In the genomic region with DNA sequence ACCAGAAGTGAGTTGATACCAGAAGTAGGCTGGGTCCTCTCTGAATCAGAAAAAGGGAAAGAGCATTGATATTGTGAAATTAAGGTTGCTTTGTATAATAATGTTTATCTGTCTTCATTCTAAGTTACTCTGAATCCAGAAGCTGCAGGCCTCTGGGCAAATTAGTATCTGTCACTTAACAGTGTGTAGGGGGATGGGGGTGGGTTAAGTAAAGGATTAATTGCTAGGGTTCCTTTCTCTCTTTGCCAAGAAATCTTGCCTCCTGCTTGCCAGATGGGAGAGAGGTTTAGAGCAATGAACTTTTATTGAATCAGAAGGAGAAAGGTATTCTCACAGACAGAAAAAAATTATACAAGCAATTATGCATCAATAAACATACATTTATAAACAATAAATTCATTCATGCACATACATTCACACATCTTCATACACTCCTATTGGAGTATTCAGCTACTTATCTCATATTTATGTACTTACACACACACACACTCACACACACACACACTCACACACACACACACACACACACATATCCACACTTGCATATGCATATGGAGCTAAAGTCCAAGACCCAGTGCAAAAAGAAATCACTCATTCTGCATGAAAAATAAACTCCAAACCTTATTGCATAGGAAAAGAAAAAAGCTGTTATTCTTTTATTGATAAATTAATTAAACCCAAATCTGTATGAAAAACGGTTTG, we compare ENCODE assay signal across 24 mouse cellular contexts.
DNase-seq lines count a peak whose midpoint lies in the region; ATAC-seq lines count a peak whose summit lies in the region.
"Had no signal": no experiment of that assay in that cellular context is flagged by ENCODE, and none has a peak within 500 bp of the region (broad histone marks: within the 10 kb centered on the region; RNA-seq: fewer than 3 reads in every experiment).

No protein-coding gene starts in this region.

- ATAC-seq in forebrain, embryonic 11.5 days (replicated peaks; ENCODE audit: low FRiP score): peak; percentile 52
- ATAC-seq in forebrain, embryonic 13.5 days: peak; percentile 92
- ATAC-seq in midbrain, embryonic 15.5 days (replicated peaks): 0 out of 2 replicates have a peak, but pooled peaks have one; percentile 48
- ATAC-seq: activated CD4-positive, CD25-positive, alpha-beta regulatory T cell, adult 4 months; intestine, embryonic 15.5 days; liver, postnatal 0 days had no signal

- no peaks in the 10 kb centered on the region for H3K36me3 ChIP-seq in forebrain, embryonic 11.5 days (ENCODE audit: control insufficient read depth, insufficient read depth, low read length)
- H3K36me3 ChIP-seq in forebrain, embryonic 10.5 days (replicated peaks): no peaks in the 10 kb centered on the region
- no peaks in the 10 kb centered on the region for H3K36me3 ChIP-seq in forebrain, embryonic 13.5 days (ENCODE audit: poor library complexity, severe bottlenecking)
- H3K36me3 ChIP-seq in midbrain, embryonic 15.5 days (replicated peaks): no peaks in the 10 kb centered on the region
- H3K36me3 ChIP-seq: embryonic facial prominence, embryonic 13.5 days; heart, embryonic 10.5 days; intestine, embryonic 15.5 days; limb, embryonic 12.5 days had no signal

- no peak overlapping the region for H3K27ac ChIP-seq in forebrain, embryonic 11.5 days (ENCODE audit: low read depth, low read length)
- no peak overlapping the region for H3K27ac ChIP-seq in forebrain, embryonic 10.5 days
- peak overlapping the region; percentile 44; the same call in 1 of the 2 replicates for H3K27ac ChIP-seq in forebrain, embryonic 13.5 days
- no peak overlapping the region for H3K27ac ChIP-seq in midbrain, embryonic 15.5 days
- H3K27ac ChIP-seq: embryonic facial prominence, embryonic 13.5 days; heart, embryonic 10.5 days; intestine, embryonic 15.5 days; limb, embryonic 12.5 days had no signal

- 61% methylated on average over 1 of the region's 1 CpGs for WGBS in forebrain, embryonic 11.5 days
- 72% methylated on average over 1 of the region's 1 CpGs for WGBS in forebrain, embryonic 10.5 days
- 34% methylated on average over 1 of the region's 1 CpGs for WGBS in forebrain, embryonic 13.5 days
- WGBS in midbrain, embryonic 15.5 days: 57% methylated on average over 1 of the region's 1 CpGs

- no peaks in the 10 kb centered on the region for H3K9me3 ChIP-seq in forebrain, embryonic 11.5 days (ENCODE audit: control insufficient read depth, low read length)
- no peaks in the 10 kb centered on the region for H3K9me3 ChIP-seq in forebrain, embryonic 10.5 days
- no peaks in the 10 kb centered on the region for H3K9me3 ChIP-seq in forebrain, embryonic 13.5 days (replicated peaks)
- no peaks in the 10 kb centered on the region for H3K9me3 ChIP-seq in midbrain, embryonic 15.5 days
- H3K9me3 ChIP-seq: embryonic facial prominence, embryonic 13.5 days; heart, embryonic 10.5 days; intestine, embryonic 15.5 days; limb, embryonic 12.5 days had no signal

- H3K4me1 ChIP-seq in forebrain, embryonic 11.5 days (replicated peaks; ENCODE audit: control insufficient read depth, insufficient read depth, low read length): no peaks in the 10 kb centered on the region
- no peaks in the 10 kb centered on the region for H3K4me1 ChIP-seq in forebrain, embryonic 10.5 days
- peaks cover 10% of the 10 kb centered on the region for H3K4me1 ChIP-seq in forebrain, embryonic 13.5 days
- H3K4me1 ChIP-seq in midbrain, embryonic 15.5 days: no peaks in the 10 kb centered on the region
- H3K4me1 ChIP-seq: embryonic facial prominence, embryonic 13.5 days; heart, embryonic 10.5 days; intestine, embryonic 15.5 days; limb, embryonic 12.5 days had no signal

- no peaks in the 10 kb centered on the region for H3K27me3 ChIP-seq in forebrain, embryonic 11.5 days (ENCODE audit: control insufficient read depth, insufficient read depth, low read length)
- H3K27me3 ChIP-seq in forebrain, embryonic 10.5 days (ENCODE audit: poor library complexity, severe bottlenecking): no peaks in the 10 kb centered on the region
- H3K27me3 ChIP-seq in forebrain, embryonic 13.5 days: no peaks in the 10 kb centered on the region
- no peaks in the 10 kb centered on the region for H3K27me3 ChIP-seq in midbrain, embryonic 15.5 days (replicated peaks)
- H3K27me3 ChIP-seq: embryonic facial prominence, embryonic 13.5 days; intestine, embryonic 15.5 days; limb, embryonic 12.5 days had no signal

- no peak overlapping the region for H3K4me3 ChIP-seq in forebrain, embryonic 11.5 days (ENCODE audit: low read depth, low read length)
- no peak overlapping the region for H3K4me3 ChIP-seq in forebrain, embryonic 10.5 days
- H3K4me3 ChIP-seq in forebrain, embryonic 13.5 days: no peak overlapping the region
- H3K4me3 ChIP-seq in midbrain, embryonic 15.5 days: no peak overlapping the region
- H3K4me3 ChIP-seq: embryonic facial prominence, embryonic 13.5 days; erythroblast, embryonic 14.5 days; heart, embryonic 10.5 days; intestine, embryonic 15.5 days; limb, embryonic 12.5 days had no signal

- no peak for DNase-seq in forebrain, embryonic 11.5 days (ENCODE audit: low spot score)
- DNase-seq in forebrain, embryonic 10.5 days (ENCODE audit: extremely low spot score, low spot score): no peak
- peak; percentile 12 for DNase-seq in layer of hippocampus, adult 9-11 months
- DNase-seq in layer of hippocampus, postnatal 14 days (ENCODE audit: low spot score in 2 of 2): no peak
- DNase-seq in adrenal gland, postnatal 36 days: no peak
- DNase-seq: adrenal gland, adult 8-10 months; cerebellum, adult 8-10 months; cerebellum, postnatal 36 days; embryo, embryonic 11 days; heart, postnatal 4 days; kidney, adult 8-10 months; kidney, postnatal 10 days; liver, postnatal 0 days; lung, postnatal 10 days; thymus, postnatal 25 days had no signal

- H3K4me2 ChIP-seq in forebrain, embryonic 11.5 days (ENCODE audit: low read depth, low read length, severe bottlenecking): no peak overlapping the region
- no peak overlapping the region for H3K4me2 ChIP-seq in forebrain, embryonic 13.5 days
- no peak overlapping the region for H3K4me2 ChIP-seq in midbrain, embryonic 15.5 days
- H3K4me2 ChIP-seq: embryonic facial prominence, embryonic 13.5 days; intestine, embryonic 15.5 days; limb, embryonic 12.5 days; liver, embryonic 11.5 days had no signal

- no peak overlapping the region for H3K9ac ChIP-seq in forebrain, embryonic 11.5 days (ENCODE audit: low read length)
- H3K9ac ChIP-seq in forebrain, embryonic 13.5 days: no peak overlapping the region
- no peak overlapping the region for H3K9ac ChIP-seq in midbrain, embryonic 15.5 days
- H3K9ac ChIP-seq: embryonic facial prominence, embryonic 13.5 days; intestine, embryonic 15.5 days; limb, embryonic 12.5 days; liver, postnatal 0 days had no signal
